ENCODE assay signal across 22 mouse cellular contexts in the genomic region with DNA sequence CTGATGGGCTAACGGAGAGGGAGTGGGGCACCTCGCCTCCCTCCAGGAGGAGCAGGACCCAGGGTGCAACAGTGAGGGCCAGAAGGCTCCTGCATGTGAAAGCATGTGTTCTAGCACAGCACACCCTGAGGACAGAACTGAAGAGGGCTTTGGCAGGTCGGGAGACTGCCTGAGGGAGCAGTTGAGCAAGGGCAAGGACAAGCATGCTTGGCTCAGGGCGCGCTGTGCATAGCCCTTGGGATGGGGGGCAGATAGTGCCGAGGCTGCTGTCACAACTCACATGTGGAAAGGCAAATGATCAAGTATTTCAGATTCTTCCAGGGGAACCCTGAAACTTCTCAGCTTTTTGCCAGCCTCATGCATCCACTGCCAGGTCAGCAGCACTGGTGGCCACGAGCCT. TPM values are rescaled to one million over a fixed set of nuclear protein-coding genes. Genes with fewer than 3 reads are reported as not detected.
DNase-seq lines count a peak whose midpoint lies in the region; ATAC-seq and TF ChIP-seq lines count a peak whose summit lies in the region.
"Had no signal": no experiment of that assay in that cellular context is flagged by ENCODE, and none has a peak within 500 bp of the region (broad histone marks: within the 10 kb centered on the region; RNA-seq: fewer than 3 reads in every experiment).

No protein-coding gene starts in this region.

- H3K9ac ChIP-seq in forebrain, embryonic 15.5 days (replicated peaks), result no peak overlapping the region
- no peak overlapping the region for H3K9ac ChIP-seq in forebrain, embryonic 16.5 days (replicated peaks; ENCODE audit: low read depth, low read length)
- no peak overlapping the region for H3K9ac ChIP-seq in heart, postnatal 0 days (replicated peaks; ENCODE audit: low read depth, low read length)
- no peak overlapping the region for H3K9ac ChIP-seq in midbrain, embryonic 14.5 days (replicated peaks; ENCODE audit: low read length)
- H3K9ac ChIP-seq in midbrain, embryonic 16.5 days (ENCODE audit: low read depth, low read length), result no peak overlapping the region
- H3K9ac ChIP-seq: liver, embryonic 14.5 days; neural tube, embryonic 12.5 days had no signal

- H3K27ac ChIP-seq in forebrain, embryonic 15.5 days (replicated peaks), result 0 out of 2 replicates have a peak overlapping the region, but pooled peaks have one; percentile 0
- no peak overlapping the region for H3K27ac ChIP-seq in forebrain, embryonic 16.5 days (ENCODE audit: low read length)
- H3K27ac ChIP-seq in heart, postnatal 0 days (ENCODE audit: low read depth), result no peak overlapping the region
- 0 out of 2 replicates have a peak overlapping the region, but pooled peaks have one; percentile 20 for H3K27ac ChIP-seq in midbrain, embryonic 14.5 days (replicated peaks; ENCODE audit: low read depth, low read length)
- no peak overlapping the region for H3K27ac ChIP-seq in midbrain, embryonic 16.5 days (ENCODE audit: low read length)
- H3K27ac ChIP-seq: liver, embryonic 14.5 days; macrophage; neural tube, embryonic 12.5 days had no signal

- 95% methylated on average over 7 of the region's 7 CpGs for WGBS in forebrain, embryonic 15.5 days
- 85% methylated on average over 7 of the region's 7 CpGs for WGBS in forebrain, embryonic 16.5 days
- WGBS in heart, postnatal 0 days, result 82% methylated on average over 7 of the region's 7 CpGs
- WGBS in midbrain, embryonic 14.5 days, result 92% methylated on average over 7 of the region's 7 CpGs
- 91% methylated on average over 7 of the region's 7 CpGs for WGBS in midbrain, embryonic 16.5 days

- ATAC-seq in forebrain, embryonic 15.5 days (replicated peaks), result no peak
- ATAC-seq in forebrain, embryonic 16.5 days, result no peak
- peak; percentile 31; the same call in 1 of the 2 replicates for ATAC-seq in heart, postnatal 0 days (ENCODE audit: insufficient read depth, low read depth)
- no peak for ATAC-seq in midbrain, embryonic 14.5 days (ENCODE audit: low FRiP score, low TSS enrichment)
- ATAC-seq in midbrain, embryonic 16.5 days, result no peak
- ATAC-seq: activated CD4-positive, CD25-positive, alpha-beta regulatory T cell, adult 4 months; intestine, embryonic 16.5 days had no signal

- TF ChIP-seq CTCF in heart, postnatal 0 days (IDR thresholded peaks at IDR 0.05; ENCODE audit: low read depth), result no peak

- no peaks in the 10 kb centered on the region for H3K27me3 ChIP-seq in forebrain, embryonic 15.5 days
- no peaks in the 10 kb centered on the region for H3K27me3 ChIP-seq in forebrain, embryonic 16.5 days (replicated peaks; ENCODE audit: control insufficient read depth, insufficient read depth, low read length)
- no peaks in the 10 kb centered on the region for H3K27me3 ChIP-seq in heart, postnatal 0 days (ENCODE audit: control insufficient read depth, insufficient read depth, low read length)
- H3K27me3 ChIP-seq in midbrain, embryonic 14.5 days (ENCODE audit: control insufficient read depth, insufficient read depth, low read length), result no peaks in the 10 kb centered on the region
- H3K27me3 ChIP-seq in midbrain, embryonic 16.5 days (ENCODE audit: control insufficient read depth, insufficient read depth, low read depth, low read length), result no peaks in the 10 kb centered on the region
- H3K27me3 ChIP-seq: neural tube, embryonic 12.5 days had no signal

- DNase-seq in heart, postnatal 0 days (ENCODE audit: low spot score), result no peak
- DNase-seq in heart, adult 18-20 months, result no peak
- no peak for DNase-seq in midbrain, embryonic 14.5 days
- DNase-seq in cerebellum, adult 11 months, result no peak
- DNase-seq: B cell, adult 2 months; gastrocnemius, postnatal 10 days; kidney, adult 9 months; liver; lung, adult 2 months; lung, postnatal 10 days; right cerebral cortex, adult 18-20 months; thymus, postnatal 4 days had no signal

- H3K9me3 ChIP-seq in forebrain, embryonic 15.5 days, result no peaks in the 10 kb centered on the region
- no peaks in the 10 kb centered on the region for H3K9me3 ChIP-seq in forebrain, embryonic 16.5 days (ENCODE audit: control insufficient read depth, low read length)
- no peaks in the 10 kb centered on the region for H3K9me3 ChIP-seq in heart, postnatal 0 days (replicated peaks; ENCODE audit: control insufficient read depth, low read length)
- no peaks in the 10 kb centered on the region for H3K9me3 ChIP-seq in midbrain, embryonic 14.5 days (ENCODE audit: control insufficient read depth, low read length)
- no peaks in the 10 kb centered on the region for H3K9me3 ChIP-seq in midbrain, embryonic 16.5 days (replicated peaks; ENCODE audit: control insufficient read depth, low read length, poor library complexity, severe bottlenecking)
- H3K9me3 ChIP-seq: neural tube, embryonic 12.5 days had no signal

- TF ChIP-seq EP300 in heart, postnatal 0 days (IDR thresholded peaks at IDR 0.05; ENCODE audit: low read depth), result no peak

- peaks cover 96% of the 10 kb centered on the region for H3K36me3 ChIP-seq in forebrain, embryonic 15.5 days
- H3K36me3 ChIP-seq in forebrain, embryonic 16.5 days (ENCODE audit: control insufficient read depth, insufficient read depth), result peaks cover 69% of the 10 kb centered on the region
- H3K36me3 ChIP-seq in heart, postnatal 0 days (replicated peaks; ENCODE audit: control insufficient read depth, insufficient read depth, low read length), result peaks cover 98% of the 10 kb centered on the region
- peaks cover 100% of the 10 kb centered on the region for H3K36me3 ChIP-seq in midbrain, embryonic 14.5 days (ENCODE audit: control insufficient read depth, insufficient read depth, low read length)
- peaks cover 69% of the 10 kb centered on the region for H3K36me3 ChIP-seq in midbrain, embryonic 16.5 days (ENCODE audit: control insufficient read depth, insufficient read depth, low read length)

- peaks cover 10% of the 10 kb centered on the region for H3K4me1 ChIP-seq in forebrain, embryonic 15.5 days
- H3K4me1 ChIP-seq in forebrain, embryonic 16.5 days (replicated peaks; ENCODE audit: control insufficient read depth, insufficient read depth, low read length), result peaks cover 6% of the 10 kb centered on the region; the same call in 1 of the 2 replicates
- H3K4me1 ChIP-seq in heart, postnatal 0 days (ENCODE audit: control insufficient read depth, insufficient read depth), result no peaks in the 10 kb centered on the region
- no peaks in the 10 kb centered on the region for H3K4me1 ChIP-seq in midbrain, embryonic 14.5 days (ENCODE audit: control insufficient read depth, insufficient read depth, low read length)
- H3K4me1 ChIP-seq in midbrain, embryonic 16.5 days (ENCODE audit: control insufficient read depth, insufficient read depth, low read length), result no peaks in the 10 kb centered on the region
- H3K4me1 ChIP-seq: neural tube, embryonic 12.5 days had no signal

- H3K4me3 ChIP-seq in forebrain, embryonic 15.5 days, result no peak overlapping the region
- H3K4me3 ChIP-seq in forebrain, embryonic 16.5 days (replicated peaks; ENCODE audit: low read length), result no peak overlapping the region
- no peak overlapping the region for H3K4me3 ChIP-seq in heart, postnatal 0 days (ENCODE audit: low read depth, low read length)
- H3K4me3 ChIP-seq in midbrain, embryonic 14.5 days (replicated peaks; ENCODE audit: low read depth, low read length), result no peak overlapping the region
- H3K4me3 ChIP-seq in midbrain, embryonic 16.5 days (ENCODE audit: low read depth, low read length), result no peak overlapping the region
- H3K4me3 ChIP-seq: myocyte; neural tube, embryonic 12.5 days had no signal

- H3K4me2 ChIP-seq in forebrain, embryonic 15.5 days (replicated peaks), result no peak overlapping the region
- H3K4me2 ChIP-seq in forebrain, embryonic 16.5 days (ENCODE audit: low read length), result no peak overlapping the region
- H3K4me2 ChIP-seq in heart, postnatal 0 days (ENCODE audit: low read depth, low read length), result no peak overlapping the region
- no peak overlapping the region for H3K4me2 ChIP-seq in midbrain, embryonic 14.5 days (ENCODE audit: low read length)
- H3K4me2 ChIP-seq in midbrain, embryonic 16.5 days (ENCODE audit: low read length), result no peak overlapping the region
- H3K4me2 ChIP-seq: neural tube, embryonic 12.5 days had no signal

RNA-seq across cellular contexts. Expression of a gene that starts 6.9 kb away (rescaled TPM):
- polyA plus RNA-seq in forebrain, embryonic 15.5 days (2015; fragmentation: Nextera tagmentation; extraction: Ambion mirVana), result 0.45 and 0.61 TPM in 2 replicates
- 0.43 and 0.63 TPM in 2 replicates for polyA plus RNA-seq in forebrain, embryonic 16.5 days (2015; fragmentation: Nextera tagmentation; extraction: Ambion mirVana)
- not detected in 2 replicates for total RNA-seq in heart, postnatal 0 days (2014; rRNA removed; ENCODE audit: low replicate concordance)
- 0.03 TPM in 1 of 2 replicates, not detected in the other for polyA plus RNA-seq in heart, postnatal 0 days (2015; fragmentation: Nextera tagmentation; extraction: Ambion mirVana)
- total RNA-seq in heart, adult 18-20 months (2021), result under 1 TPM; 0.13 to 0.32 TPM
- polyA plus RNA-seq in midbrain, embryonic 14.5 days (2014; fragmentation: Nextera tagmentation; extraction: Ambion mirVana), result 0.47 and 0.74 TPM in 2 replicates
- 0.14 and 0.29 TPM in 2 replicates for polyA plus RNA-seq in midbrain, embryonic 16.5 days (2015; fragmentation: Nextera tagmentation; extraction: Ambion mirVana)
- total RNA-seq: hematopoietic stem cell, adult 5-6 weeks had no signal
- polyA plus RNA-seq: activated CD4-positive, CD25-positive, alpha-beta regulatory T cell, adult 4 months; macrophage had no signal

RNA-seq across cellular contexts. Expression of a gene that starts 57.5 kb away (rescaled TPM):
- 45.5 and 51.3 TPM in 2 replicates for polyA plus RNA-seq in forebrain, embryonic 15.5 days (2015; fragmentation: Nextera tagmentation; extraction: Ambion mirVana)
- polyA plus RNA-seq in forebrain, embryonic 16.5 days (2015; fragmentation: Nextera tagmentation; extraction: Ambion mirVana), result 45.2 and 47.6 TPM in 2 replicates
- total RNA-seq in heart, postnatal 0 days (2014; rRNA removed; ENCODE audit: low replicate concordance), result 8.4 and 10.8 TPM in 2 replicates
- 10.3 and 11.6 TPM in 2 replicates for polyA plus RNA-seq in heart, postnatal 0 days (2015; fragmentation: Nextera tagmentation; extraction: Ambion mirVana)
- total RNA-seq in heart, adult 18-20 months (2021), result 1 to 10 TPM; 9.9 TPM
- 28.3 and 35.7 TPM in 2 replicates for polyA plus RNA-seq in midbrain, embryonic 14.5 days (2014; fragmentation: Nextera tagmentation; extraction: Ambion mirVana)
- polyA plus RNA-seq in midbrain, embryonic 16.5 days (2015; fragmentation: Nextera tagmentation; extraction: Ambion mirVana), result 30.8 and 32.8 TPM in 2 replicates

Comparison
In these comparisons a context has a peak if more than half of its experiments do, and no peak if none do; other contexts are left out.
1. H3K27ac ChIP-seq: peak in forebrain, embryonic 15.5 days (single experiment) and midbrain, embryonic 14.5 days (single experiment); none in forebrain, embryonic 16.5 days (single experiment), heart, postnatal 0 days (single experiment) and midbrain, embryonic 16.5 days (single experiment).